Mouse (Mus musculus): ENCODE measurements at regions not wholly inside any gene's neighbourhood (a gene's known extent, or its start where the extent isn't known, plus 50 kb on each side); places are given as distances from the start of the nearest gene placed in this dataset.

GRCm38 (mm10) chr13:102031416-102031815 is 263.4 kb upstream of the Pik3r1 start:
- Histone ChIP-seq H3K36me3 (ENCODE audit: control insufficient read depth, insufficient read depth, low read length) (no peaks in the 10 kb centered on the region), H3K27ac (replicated peaks in 1 of 2; ENCODE audit: control insufficient read depth in 1 of 2, insufficient read depth in 1 of 2, low read depth in 2 of 2, low read length in 2 of 2) (no peak overlapping the region), H3K9ac (ENCODE audit: low read length) (no peak overlapping the region), H3K4me1 (ENCODE audit: control insufficient read depth in 2 of 2, insufficient read depth in 2 of 2, low read length in 2 of 2) (peaks cover 2 to 9% of the 10 kb centered on the region in 2 experiments; a peak in 3 of 4 replicates), H3K4me3 (ENCODE audit: control insufficient read depth in 1 of 2, insufficient read depth in 1 of 2, low read depth in 1 of 2, low read length in 2 of 2) (no peak overlapping the region), H3K4me2 (ENCODE audit: low read length) (no peak overlapping the region), H3K27me3 (ENCODE audit: control insufficient read depth, insufficient read depth, low read length) (no peaks in the 10 kb centered on the region), H3K9me3 (ENCODE audit: control insufficient read depth, low read length) (no peaks in the 10 kb centered on the region)
- 66% methylated on average over 4 of the region's 4 CpGs for WGBS
- ATAC-seq (ENCODE audit: insufficient number of reproducible peaks, insufficient read depth, low FRiP score, low read depth), result no peak

- peaks cover 2 to 9% of the 10 kb centered on the region in 2 experiments; a peak in 3 of 4 replicates for H3K4me1 ChIP-seq (ENCODE audit: control insufficient read depth in 2 of 2, insufficient read depth in 2 of 2, low read length in 2 of 2)
- H3K9ac ChIP-seq (ENCODE audit: low read length), result no peak overlapping the region
- H3K9me3 ChIP-seq (ENCODE audit: control insufficient read depth, low read length), result no peaks in the 10 kb centered on the region
- H3K4me2 ChIP-seq (ENCODE audit: low read length), result no peak overlapping the region
- no peaks in the 10 kb centered on the region for H3K27me3 ChIP-seq (ENCODE audit: control insufficient read depth, insufficient read depth, low read length)
- H3K36me3 ChIP-seq (ENCODE audit: control insufficient read depth, insufficient read depth, low read length), result no peaks in the 10 kb centered on the region
- H3K27ac ChIP-seq (replicated peaks in 1 of 2; ENCODE audit: control insufficient read depth in 1 of 2, insufficient read depth in 1 of 2, low read depth in 2 of 2, low read length in 2 of 2), result no peak overlapping the region
- ATAC-seq (ENCODE audit: insufficient number of reproducible peaks, insufficient read depth, low FRiP score, low read depth), result no peak
- no peak overlapping the region for H3K4me3 ChIP-seq (ENCODE audit: control insufficient read depth in 1 of 2, insufficient read depth in 1 of 2, low read depth in 1 of 2, low read length in 2 of 2)
- WGBS, result 37% methylated on average over 4 of the region's 4 CpGs
Observed at GRCm38 (mm10) chr13:102034484-102034883, 266.5 kb upstream of the Pik3r1 start.

- H3K27ac ChIP-seq (replicated peaks in 1 of 2; ENCODE audit: control insufficient read depth in 1 of 2, insufficient read depth in 1 of 2, low read depth in 2 of 2, low read length in 2 of 2), result peak overlapping the region; percentile 50 to 56; a peak in 1 of 4 replicates
- H3K36me3 ChIP-seq (ENCODE audit: control insufficient read depth, insufficient read depth, low read length), result no peaks in the 10 kb centered on the region
- ATAC-seq (ENCODE audit: insufficient number of reproducible peaks, insufficient read depth, low FRiP score, low read depth), result no peak
- WGBS, result 34% methylated on average over 5 of the region's 5 CpGs
- H3K27me3 ChIP-seq (ENCODE audit: control insufficient read depth, insufficient read depth, low read length), result no peaks in the 10 kb centered on the region
- H3K9ac ChIP-seq (ENCODE audit: low read length), result no peak overlapping the region
- no peaks in the 10 kb centered on the region for H3K9me3 ChIP-seq (ENCODE audit: control insufficient read depth, low read length)
- peak overlapping the region; percentile 42 for H3K4me2 ChIP-seq (ENCODE audit: low read length)
- peaks cover 2 to 9% of the 10 kb centered on the region in 2 experiments; a peak in 3 of 4 replicates for H3K4me1 ChIP-seq (ENCODE audit: control insufficient read depth in 2 of 2, insufficient read depth in 2 of 2, low read length in 2 of 2)
- H3K4me3 ChIP-seq (ENCODE audit: control insufficient read depth in 1 of 2, insufficient read depth in 1 of 2, low read depth in 1 of 2, low read length in 2 of 2), result no peak overlapping the region
Observed at GRCm38 (mm10) chr13:102036001-102036400, 268.0 kb upstream of the Pik3r1 start.

DNA sequence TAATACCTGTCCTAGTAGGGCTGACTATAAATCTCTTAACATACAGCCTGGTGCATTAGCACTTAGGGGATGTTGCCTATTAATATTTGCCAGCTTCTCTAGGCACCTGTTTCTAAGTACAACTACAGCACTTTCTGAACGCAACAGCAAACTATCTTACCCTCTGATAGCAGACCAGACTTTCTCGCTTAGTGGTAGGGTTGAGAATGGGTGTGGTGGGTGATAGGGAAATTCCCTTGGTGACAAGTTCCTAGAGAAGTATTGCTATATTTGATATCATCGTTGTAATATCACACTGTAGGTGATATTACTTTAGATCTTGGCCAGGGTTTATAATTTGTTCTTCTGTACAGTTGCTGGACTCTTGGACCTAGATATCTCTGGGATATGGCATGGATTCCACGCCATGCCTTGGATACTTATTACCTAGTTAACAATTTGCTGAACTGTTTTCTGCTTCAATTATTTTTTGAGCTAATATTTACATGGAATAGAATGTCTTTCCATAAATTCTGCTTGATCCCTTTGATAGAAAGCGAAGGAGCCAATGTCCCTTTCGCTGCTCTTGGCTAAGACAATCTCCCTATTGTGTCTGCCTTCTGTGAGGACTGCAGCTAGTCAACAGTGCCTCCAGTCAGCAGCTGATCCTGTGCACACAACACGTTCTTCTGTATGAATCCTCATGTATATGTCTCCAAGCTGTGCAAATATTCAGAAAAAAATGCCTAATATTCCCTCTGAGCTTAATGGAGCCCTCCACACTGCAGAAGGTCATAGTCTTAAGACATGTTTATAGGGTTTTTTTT is 269.0 kb upstream of the Pik3r1 start:
- no peak overlapping the region for H3K4me3 ChIP-seq (ENCODE audit: control insufficient read depth in 1 of 2, insufficient read depth in 1 of 2, low read depth in 1 of 2, low read length in 2 of 2)
- H3K27me3 ChIP-seq (ENCODE audit: control insufficient read depth, insufficient read depth, low read length), result no peaks in the 10 kb centered on the region
- H3K36me3 ChIP-seq (ENCODE audit: control insufficient read depth, insufficient read depth, low read length), result no peaks in the 10 kb centered on the region
- 75% methylated on average over 7 of the region's 7 CpGs for WGBS
- no peak overlapping the region for H3K9ac ChIP-seq (ENCODE audit: low read length)
- H3K9me3 ChIP-seq (ENCODE audit: control insufficient read depth, low read length), result no peaks in the 10 kb centered on the region
- ATAC-seq (ENCODE audit: insufficient number of reproducible peaks, insufficient read depth, low FRiP score, low read depth), result no peak
- peaks cover 2 to 9% of the 10 kb centered on the region in 2 experiments; a peak in 3 of 4 replicates for H3K4me1 ChIP-seq (ENCODE audit: control insufficient read depth in 2 of 2, insufficient read depth in 2 of 2, low read length in 2 of 2)
- H3K4me2 ChIP-seq (ENCODE audit: low read length), result no peak overlapping the region
- H3K27ac ChIP-seq (replicated peaks in 1 of 2; ENCODE audit: control insufficient read depth in 1 of 2, insufficient read depth in 1 of 2, low read depth in 2 of 2, low read length in 2 of 2), result no peak overlapping the region

GRCm38 (mm10) chr13:102060213-102060612 is 292.2 kb upstream of the Pik3r1 start:
- Histone ChIP-seq H3K4me1 (ENCODE audit: control insufficient read depth in 2 of 2, insufficient read depth in 2 of 2, low read length in 2 of 2) (peaks cover 0 to 2% of the 10 kb centered on the region in 2 experiments; a peak in 2 of 4 replicates), H3K27ac (replicated peaks in 1 of 2; ENCODE audit: control insufficient read depth in 1 of 2, insufficient read depth in 1 of 2, low read depth in 2 of 2, low read length in 2 of 2) (no peak overlapping the region), H3K36me3 (ENCODE audit: control insufficient read depth, insufficient read depth, low read length) (no peaks in the 10 kb centered on the region), H3K27me3 (ENCODE audit: control insufficient read depth, insufficient read depth, low read length) (no peaks in the 10 kb centered on the region), H3K9ac (ENCODE audit: low read length) (no peak overlapping the region), H3K4me2 (ENCODE audit: low read length) (no peak overlapping the region), H3K4me3 (ENCODE audit: control insufficient read depth in 1 of 2, insufficient read depth in 1 of 2, low read depth in 1 of 2, low read length in 2 of 2) (no peak overlapping the region), H3K9me3 (ENCODE audit: control insufficient read depth, low read length) (no peaks in the 10 kb centered on the region)
- ATAC-seq (ENCODE audit: insufficient number of reproducible peaks, insufficient read depth, low FRiP score, low read depth), result no peak
- 85% methylated on average over 3 of the region's 3 CpGs for WGBS

- no peak for ATAC-seq (ENCODE audit: insufficient number of reproducible peaks, insufficient read depth, low FRiP score, low read depth)
- 41% methylated on average over 7 of the region's 7 CpGs for WGBS
- Histone ChIP-seq H3K4me2 (ENCODE audit: low read length) (no peak overlapping the region), H3K9me3 (ENCODE audit: control insufficient read depth, low read length) (no peaks in the 10 kb centered on the region), H3K4me1 (ENCODE audit: control insufficient read depth in 2 of 2, insufficient read depth in 2 of 2, low read length in 2 of 2) (peaks cover 0 to 2% of the 10 kb centered on the region in 2 experiments; a peak in 2 of 4 replicates), H3K27me3 (ENCODE audit: control insufficient read depth, insufficient read depth, low read length) (no peaks in the 10 kb centered on the region), H3K36me3 (ENCODE audit: control insufficient read depth, insufficient read depth, low read length) (no peaks in the 10 kb centered on the region), H3K4me3 (ENCODE audit: control insufficient read depth in 1 of 2, insufficient read depth in 1 of 2, low read depth in 1 of 2, low read length in 2 of 2) (no peak overlapping the region), H3K27ac (replicated peaks in 1 of 2; ENCODE audit: control insufficient read depth in 1 of 2, insufficient read depth in 1 of 2, low read depth in 2 of 2, low read length in 2 of 2) (no peak overlapping the region), H3K9ac (ENCODE audit: low read length) (no peak overlapping the region)
Observed at GRCm38 (mm10) chr13:102064590-102065273, 296.7 kb upstream of the Pik3r1 start.

- Histone ChIP-seq H3K4me3 (ENCODE audit: control insufficient read depth in 1 of 2, insufficient read depth in 1 of 2, low read depth in 1 of 2, low read length in 2 of 2) (no peak overlapping the region), H3K4me1 (ENCODE audit: control insufficient read depth in 2 of 2, insufficient read depth in 2 of 2, low read length in 2 of 2) (peaks cover 0 to 2% of the 10 kb centered on the region in 2 experiments; a peak in 2 of 4 replicates), H3K27ac (replicated peaks in 1 of 2; ENCODE audit: control insufficient read depth in 1 of 2, insufficient read depth in 1 of 2, low read depth in 2 of 2, low read length in 2 of 2) (no peak overlapping the region), H3K4me2 (ENCODE audit: low read length) (no peak overlapping the region), H3K36me3 (ENCODE audit: control insufficient read depth, insufficient read depth, low read length) (no peaks in the 10 kb centered on the region), H3K27me3 (ENCODE audit: control insufficient read depth, insufficient read depth, low read length) (no peaks in the 10 kb centered on the region), H3K9ac (ENCODE audit: low read length) (no peak overlapping the region), H3K9me3 (ENCODE audit: control insufficient read depth, low read length) (no peaks in the 10 kb centered on the region)
- no peak for ATAC-seq (ENCODE audit: insufficient number of reproducible peaks, insufficient read depth, low FRiP score, low read depth)
- 80% methylated on average over 5 of the region's 5 CpGs for WGBS
Observed at GRCm38 (mm10) chr13:102065274-102065640, 297.2 kb upstream of the Pik3r1 start.
